Mouse (Mus musculus) spleen, adult 2 months (tissue): ENCODE data around the gene Rptor.

Source experiments
- CTCF ChIP-seq: fragments of 200-500 bp; IDR thresholded peaks from 2 replicates; pipeline ENCODE4 v1.5.1; 2011; ENCODE audit warnings: mild to moderate bottlenecking, inconsistent platforms; ENCODE audit not compliant: insufficient read depth, insufficient read length, insufficient replicate concordance; ENCODE audit errors: extremely low read depth
- POLR2A ChIP-seq: fragments of 200-500 bp; IDR thresholded peaks from 2 replicates; pipeline ENCODE4 v1.6.1; 2011; ENCODE audit warnings: low read depth, low read length, inconsistent platforms

- TF ChIP-seq CTCF (no peak), POLR2A (no peak)
Observed at GRCm38 (mm10) chr11:119933819-119934583, 331.3 kb downstream of the Rptor start.
